Mouse (Mus musculus) CD4-positive, CD25-positive, alpha-beta regulatory T cell, adult 2 months (primary cell): Measurements from ENCODE around the gene Tspan11.

Experiments
- DNase-seq: peaks from one replicate; pipeline ENCODE4 v3.0.0-alpha.2; 2012; ENCODE audit warnings: low read depth, low spot score

The Tspan11 gene

DNA sequence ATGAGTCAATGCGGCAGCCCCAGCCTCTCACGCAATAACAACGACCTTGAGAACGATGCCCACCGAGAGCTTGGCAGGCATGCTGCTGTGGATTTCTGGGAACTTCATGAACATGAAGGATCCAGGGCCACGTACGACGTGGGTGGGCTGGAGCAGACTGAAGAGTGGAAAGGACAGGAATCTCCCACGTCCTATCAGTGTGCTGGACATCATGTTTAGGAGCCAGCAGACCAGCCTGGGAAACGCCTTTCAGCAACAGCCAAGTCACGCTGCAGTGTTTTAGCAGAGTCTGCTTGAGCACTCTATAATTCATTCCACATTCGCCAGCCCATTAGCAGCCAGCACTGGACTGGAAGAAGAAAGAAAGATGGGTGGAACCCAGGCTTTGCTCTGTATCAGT lies 10.4 kb upstream of the Tspan11 start:
- DNase-seq, result no peak

DNA sequence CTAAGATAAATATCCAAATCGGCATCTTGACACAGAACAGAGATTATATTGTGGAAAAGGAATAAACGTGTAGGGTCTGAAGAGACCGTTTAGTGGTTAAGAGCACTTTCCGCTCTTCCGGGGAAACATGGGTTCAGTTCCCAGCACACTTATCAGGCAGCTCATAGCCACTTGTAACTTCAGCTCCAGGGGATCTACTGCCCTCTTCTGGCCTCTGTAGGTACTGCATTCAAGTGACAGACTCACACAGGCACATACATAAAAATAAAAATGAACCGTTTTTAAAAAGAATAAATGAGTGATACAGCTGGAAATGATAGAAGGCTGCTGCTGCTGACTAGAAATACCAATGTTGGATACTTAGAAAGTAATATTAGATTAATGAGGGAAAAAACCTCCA lies 7.9 kb upstream of the Tspan11 start:
- DNase-seq, result peak; percentile 31

DNA sequence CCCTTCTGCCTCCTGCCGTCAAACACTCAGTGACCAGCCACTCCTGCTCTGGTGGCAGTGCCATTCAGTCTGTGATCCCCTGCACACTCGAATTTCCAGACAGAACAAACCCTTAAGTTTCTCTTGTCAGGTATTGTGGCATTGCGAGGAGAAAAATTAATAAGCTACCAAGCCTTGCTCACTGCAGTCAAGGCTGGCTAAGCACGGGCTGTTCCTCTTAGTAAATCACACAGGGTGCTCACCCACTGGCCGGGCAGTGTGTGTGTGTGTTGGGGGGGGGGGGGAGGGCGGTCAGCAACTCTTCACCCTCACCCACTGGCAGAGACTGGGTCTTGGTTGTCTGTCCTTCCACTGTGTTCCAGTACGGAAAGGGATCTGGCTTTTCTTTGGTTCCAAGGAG lies 473 bp upstream of the Tspan11 start:
- DNase-seq, result no peak

DNA sequence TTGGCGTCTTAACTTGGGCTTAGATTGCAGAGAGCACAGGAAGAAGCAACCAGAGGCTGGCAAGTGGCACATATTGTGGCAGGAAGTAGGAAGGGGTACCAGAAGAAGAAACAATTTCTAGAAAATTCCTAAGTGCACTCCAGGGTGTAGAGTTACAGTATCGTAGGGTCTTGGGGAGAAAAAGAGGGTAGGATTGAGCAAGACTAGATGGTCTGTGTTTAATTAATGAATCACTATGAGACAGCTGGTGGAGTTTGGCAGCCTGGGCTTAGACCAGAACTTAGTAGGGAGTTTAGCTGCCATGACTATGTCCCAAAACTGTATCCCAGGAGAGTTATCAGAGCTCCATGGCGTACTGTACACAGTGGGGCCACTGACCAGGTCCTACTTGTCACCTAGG lies 1.2 kb downstream of the Tspan11 start:
- DNase-seq, result no peak

DNA sequence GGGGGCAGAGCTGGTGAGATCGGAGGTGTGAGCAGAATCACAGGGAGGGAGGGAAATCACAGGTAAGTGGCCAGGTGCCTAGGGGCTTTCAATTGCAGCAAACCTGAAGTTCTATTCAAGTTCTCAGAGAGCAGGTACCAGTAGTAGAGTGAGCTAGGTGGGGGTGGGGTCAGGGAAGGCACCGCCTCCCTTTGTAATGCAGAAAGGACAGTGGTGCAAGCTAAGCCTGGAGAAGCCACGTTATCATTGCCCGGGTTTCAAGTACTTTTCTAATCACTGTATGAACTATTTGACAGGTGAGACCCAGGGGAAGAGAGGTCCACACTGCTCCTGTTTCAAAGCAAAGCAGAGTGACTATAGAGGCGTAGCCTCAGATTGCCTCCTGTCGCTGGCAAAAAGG lies 6.2 kb downstream of the Tspan11 start:
- no peak for DNase-seq

DNA sequence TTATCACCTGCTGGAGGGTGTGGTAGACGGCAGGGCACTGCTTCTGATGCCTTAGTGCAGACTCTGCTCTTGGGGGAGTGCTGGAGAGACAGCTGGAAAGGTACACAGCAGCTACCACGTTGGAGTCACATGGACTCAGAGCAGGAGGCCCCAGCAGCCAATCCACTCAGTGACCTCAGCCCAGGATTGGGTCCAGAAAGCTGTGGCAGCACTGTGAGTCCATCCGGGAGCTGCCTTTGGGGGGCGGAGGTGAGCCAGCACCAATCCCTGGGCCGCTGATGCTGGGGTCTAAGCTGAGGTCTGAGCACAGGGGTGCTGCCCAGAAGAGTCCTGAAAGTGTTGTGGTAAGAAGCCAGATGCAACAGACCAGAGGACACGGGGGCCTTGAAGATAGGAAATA lies 7.6 kb downstream of the Tspan11 start:
- no peak for DNase-seq

DNA sequence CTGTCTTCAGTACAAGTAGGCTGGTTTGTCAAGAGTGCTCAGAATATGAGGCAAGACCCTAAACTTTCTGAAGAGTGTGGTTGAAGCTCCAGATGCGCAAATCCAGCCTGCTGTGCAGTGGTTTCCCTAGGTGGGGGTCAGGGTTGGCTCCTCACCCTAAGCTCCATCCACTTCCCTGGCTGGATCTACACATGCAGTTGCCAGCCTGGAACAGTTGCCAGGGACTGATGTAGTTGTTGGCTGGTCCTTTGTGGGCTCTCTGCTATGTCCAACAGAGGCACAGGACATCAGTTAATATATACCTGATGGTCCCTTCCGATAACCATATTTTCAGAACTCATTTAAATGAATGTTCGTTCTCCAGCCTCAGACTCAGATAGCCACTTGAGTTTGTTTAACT lies 9.0 kb downstream of the Tspan11 start:
- no peak for DNase-seq

DNA sequence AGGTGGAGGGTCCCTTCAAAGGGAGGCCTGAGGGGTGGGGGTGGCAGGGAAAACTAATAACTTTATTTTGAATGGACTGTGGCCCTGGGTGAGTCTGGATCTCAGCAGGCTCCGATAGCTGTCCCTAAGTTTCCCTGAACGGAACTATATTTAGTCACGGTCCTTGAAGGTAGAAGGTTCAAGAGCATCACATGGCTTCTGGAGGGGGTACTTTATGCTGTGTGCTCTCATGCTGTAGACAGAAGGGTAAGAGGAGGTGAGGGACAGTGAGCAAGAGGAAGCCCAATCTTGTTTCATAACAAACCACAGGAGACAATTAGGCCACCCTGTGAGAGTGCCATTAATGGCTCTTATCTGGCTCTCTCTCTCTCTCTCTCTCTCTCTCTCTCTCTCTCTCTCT lies 10.0 kb downstream of the Tspan11 start:
- no peak for DNase-seq

DNA sequence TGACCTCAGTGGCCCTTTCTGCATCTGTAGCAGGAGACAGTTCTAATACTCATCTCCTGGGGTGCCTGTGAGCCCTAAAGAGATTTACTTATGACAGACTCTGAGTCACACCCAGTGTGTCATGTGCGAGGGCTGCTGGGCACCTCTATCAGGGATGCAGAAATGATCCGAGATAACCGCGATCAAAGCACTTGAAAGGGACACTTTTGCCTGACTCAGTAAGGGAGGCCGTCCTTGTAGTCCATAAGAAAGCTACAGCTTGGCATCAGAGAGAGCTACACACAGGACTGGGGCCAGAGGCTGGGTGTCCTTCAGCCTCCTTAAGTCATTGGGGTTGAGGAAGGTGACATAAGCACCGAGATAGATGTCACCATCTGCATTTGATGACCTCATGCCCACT lies 12.7 kb downstream of the Tspan11 start:
- no peak for DNase-seq

DNA sequence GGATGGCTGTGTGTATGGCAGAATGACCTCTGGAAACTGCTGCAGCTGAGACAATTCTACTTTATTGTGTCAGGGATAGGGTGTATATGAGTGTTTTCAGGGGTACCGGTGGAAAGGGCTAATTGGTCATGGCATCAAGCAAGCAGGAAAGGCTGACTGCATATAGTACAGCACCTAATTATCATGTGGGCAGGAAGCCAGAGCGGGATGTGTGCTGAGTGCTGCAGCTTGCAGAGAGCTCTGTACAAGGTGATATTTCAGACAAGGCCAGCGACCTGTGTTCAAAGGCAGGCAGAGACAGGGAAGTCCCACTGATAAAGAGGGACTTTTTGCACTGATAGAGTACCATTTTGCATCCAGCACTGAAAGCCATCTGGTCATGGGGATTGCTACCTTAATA lies 13.9 kb downstream of the Tspan11 start:
- no peak for DNase-seq

DNA sequence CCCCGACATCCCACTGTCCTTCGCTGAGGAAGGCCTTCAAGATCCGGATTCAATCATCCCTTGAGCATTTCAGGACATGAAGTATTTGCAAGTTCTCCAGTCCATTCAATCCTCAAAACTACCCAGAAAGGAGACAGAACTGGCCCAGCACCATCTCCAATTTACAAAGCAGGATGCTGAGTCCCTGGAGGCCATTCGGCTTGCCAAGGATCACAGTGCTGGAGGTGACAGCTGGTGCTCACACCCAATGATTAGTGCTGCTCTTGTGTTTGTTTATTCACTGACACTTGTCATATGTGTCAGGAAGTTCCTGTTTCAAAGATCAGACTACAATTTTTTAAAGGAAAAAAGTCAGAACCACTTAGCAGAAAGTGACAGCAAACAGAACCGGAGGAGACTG lies 14.3 kb downstream of the Tspan11 start:
- DNase-seq, result no peak

DNA sequence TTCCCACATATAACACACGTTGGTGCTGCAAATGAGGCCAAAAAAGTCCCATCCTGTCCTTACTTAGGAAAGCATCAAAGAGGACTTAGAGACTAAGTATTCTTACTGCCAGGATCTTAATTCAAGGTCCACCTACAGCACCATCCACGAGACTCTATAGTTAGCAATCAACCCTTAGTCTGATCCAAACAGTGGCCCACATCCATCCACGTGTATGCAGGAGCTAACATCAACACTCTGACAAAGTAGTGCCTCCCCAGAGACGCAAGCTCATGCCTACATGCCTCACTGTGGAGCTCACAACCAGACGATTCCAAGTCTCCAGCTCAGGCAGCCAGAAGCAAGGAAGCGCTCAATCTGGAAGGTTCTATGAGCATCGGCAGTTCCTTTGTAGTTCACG lies 15.2 kb downstream of the Tspan11 start:
- no peak for DNase-seq

DNA sequence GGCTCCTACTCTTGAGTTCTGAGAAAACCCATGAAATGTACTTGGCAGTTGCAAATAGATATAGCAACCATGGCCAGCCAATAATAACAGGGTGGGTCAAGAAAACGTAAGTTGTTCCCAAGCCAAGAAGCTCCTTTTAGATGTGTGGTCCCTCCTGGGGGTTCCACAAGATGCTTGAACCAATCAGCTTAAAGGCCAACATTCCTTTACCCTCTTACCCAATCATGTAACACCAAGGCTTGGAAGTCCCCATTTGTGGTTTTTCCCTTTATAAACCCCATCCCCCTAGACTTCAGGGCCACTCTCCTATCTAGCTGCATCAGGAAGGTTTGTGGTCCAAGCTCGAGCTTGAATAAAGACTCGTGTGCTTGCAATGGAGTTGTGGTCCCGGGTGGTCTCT lies 23.2 kb downstream of the Tspan11 start:
- no peak for DNase-seq

DNA sequence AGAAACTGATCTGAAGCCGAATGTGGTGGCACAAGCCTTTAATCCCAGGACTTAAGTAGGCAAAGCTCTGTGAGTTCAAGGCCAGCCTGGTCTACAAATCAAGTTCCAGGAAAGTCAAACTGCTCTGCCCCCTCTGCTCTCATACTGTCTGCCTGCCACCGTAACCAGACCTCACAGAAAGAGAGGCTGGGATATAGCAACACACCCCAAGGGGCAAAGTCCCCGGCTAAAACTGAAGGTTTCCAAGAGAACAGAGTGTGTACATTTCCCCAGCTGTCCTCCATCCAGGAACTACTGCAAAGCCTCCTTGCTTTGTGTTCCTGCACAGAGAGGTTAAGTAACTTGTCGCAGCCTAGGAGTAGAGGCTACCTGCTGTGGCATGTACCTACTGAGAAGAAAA lies 24.3 kb downstream of the Tspan11 start:
- DNase-seq, result no peak

DNA sequence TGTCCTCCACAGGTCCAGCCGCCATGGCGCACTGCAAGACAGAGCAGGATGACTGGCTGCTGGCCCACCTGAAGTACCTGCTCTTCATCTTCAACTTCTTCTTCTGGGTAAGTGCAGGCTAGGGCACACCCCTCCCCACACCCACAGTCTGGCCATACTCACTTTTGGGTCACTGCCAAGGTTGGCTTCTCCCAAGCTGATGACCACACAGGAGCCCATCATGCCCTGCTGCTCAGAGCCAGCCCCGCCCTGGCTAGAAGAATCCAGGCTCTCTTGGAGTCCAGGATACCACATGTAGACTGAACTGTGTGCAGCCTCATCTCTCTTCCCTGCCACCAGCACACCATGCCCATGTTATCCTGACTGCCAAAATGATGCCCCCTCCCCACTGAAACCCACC lies 25.5 kb downstream of the Tspan11 start:
- DNase-seq, result no peak

DNA sequence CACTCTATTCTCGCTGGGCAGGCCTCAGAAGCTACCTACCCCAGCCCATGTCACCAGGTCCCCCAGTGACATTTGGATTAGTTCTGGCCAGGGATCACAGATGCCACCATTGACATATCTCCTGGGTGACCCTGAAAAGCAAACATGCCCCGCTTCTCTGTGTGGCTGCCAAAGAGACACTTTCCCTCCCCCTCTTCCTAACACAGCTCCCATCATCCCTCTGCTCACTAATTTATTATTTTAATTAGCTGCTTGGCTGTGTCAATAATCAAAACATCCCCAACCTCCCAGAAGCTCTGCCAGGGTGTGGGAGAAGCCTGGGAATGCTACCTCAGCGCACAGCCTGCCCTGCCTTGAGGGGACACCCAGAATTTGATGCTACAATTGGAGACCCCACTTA lies 29.6 kb downstream of the Tspan11 start:
- no peak for DNase-seq

DNA sequence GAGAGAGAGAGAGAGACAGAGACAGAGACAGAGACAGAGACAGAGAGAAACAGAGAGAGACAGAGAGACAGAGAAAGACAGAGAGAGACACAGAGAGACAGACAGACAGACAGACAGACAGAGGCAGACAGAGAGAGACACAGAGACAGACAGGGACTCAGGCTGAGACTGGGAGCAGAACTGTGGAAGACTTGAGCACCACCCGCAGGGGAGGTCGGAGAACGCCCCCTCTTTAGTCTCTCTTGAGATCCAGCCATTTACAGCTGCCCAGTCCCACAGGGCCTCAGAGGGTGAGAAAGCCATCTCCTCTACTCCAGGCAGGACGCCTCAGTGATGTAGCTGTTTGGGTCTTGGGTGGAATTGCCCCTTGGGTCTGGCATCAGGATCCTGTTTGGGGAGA lies 30.3 kb downstream of the Tspan11 start:
- no peak for DNase-seq

DNA sequence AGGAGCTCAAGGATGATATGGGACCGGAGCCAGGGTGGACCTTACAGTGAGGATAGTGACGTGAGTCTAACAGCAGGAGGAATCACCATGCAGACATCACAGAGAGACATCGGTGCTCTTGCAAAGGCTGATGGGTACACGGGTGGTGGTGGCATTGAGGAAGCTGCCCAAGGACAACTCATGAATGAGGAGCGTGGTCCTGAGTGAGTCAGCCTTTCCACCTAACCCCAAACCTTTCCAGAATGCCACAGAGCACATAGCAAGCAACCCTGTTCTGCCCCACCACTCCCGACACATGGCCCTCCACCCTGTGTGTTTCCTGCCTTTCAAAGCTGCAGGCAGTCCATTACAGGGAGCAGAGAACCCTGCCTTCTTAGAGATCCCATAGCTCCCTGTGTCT lies 32.1 kb downstream of the Tspan11 start:
- no peak for DNase-seq

DNA sequence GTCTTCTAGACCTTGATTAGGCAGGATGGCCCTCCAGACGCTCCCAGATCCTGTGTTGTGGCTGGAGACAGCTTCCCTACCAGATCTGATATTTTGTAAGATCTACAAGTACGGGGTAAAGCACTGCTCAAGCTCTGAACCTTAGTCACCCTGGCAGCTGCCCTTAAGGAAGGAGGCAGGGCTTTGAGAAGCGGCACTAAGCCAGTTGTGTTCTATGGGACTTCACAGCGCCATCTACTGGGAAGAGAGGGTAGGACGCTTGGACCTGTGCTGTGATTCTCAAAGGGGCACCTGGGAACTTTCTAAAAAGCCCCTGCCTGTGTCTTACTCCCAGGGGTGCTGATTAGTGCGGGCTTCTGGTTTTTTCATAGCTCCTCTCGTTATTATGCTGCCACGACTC lies 33.3 kb downstream of the Tspan11 start:
- peak; percentile 59 for DNase-seq

DNA sequence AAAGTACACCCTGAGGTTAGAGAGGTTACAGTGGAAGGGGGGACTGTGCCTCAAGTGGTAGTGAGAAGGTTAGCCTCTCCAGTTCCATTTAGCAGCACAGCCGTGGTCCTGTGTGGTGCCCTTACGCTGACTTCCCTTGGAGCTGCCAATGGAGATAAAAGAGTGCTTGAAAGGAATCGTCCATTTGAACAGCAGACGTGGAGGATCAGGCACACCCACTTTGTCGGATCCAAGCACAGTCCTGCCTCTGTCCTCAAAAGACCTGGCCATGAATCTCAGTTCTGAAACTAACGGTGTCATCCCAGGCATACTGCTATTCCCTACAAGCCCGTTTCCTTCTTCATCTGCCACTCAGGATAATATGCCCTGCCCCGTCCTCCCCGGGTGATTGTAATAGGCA lies 34.6 kb downstream of the Tspan11 start:
- no peak for DNase-seq

DNA sequence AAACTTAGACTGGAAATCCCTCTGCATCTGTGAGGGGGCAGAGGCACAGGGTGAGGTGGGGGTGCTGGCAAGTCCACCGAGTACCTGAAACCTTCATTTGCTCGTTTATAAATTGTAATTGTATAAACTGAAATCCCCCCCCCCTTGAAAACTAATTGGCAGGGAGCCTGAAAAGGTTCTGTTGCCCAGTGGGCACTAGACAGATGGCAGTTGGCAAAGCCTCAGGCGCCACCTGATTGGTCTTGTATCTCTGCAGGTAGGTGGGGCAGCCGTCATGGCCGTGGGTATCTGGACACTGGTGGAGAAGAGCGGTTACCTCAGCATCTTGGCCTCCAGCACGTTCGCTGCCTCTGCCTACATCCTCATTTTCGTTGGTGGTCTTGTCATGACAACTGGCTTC lies 35.9 kb downstream of the Tspan11 start:
- DNase-seq, result no peak

DNA sequence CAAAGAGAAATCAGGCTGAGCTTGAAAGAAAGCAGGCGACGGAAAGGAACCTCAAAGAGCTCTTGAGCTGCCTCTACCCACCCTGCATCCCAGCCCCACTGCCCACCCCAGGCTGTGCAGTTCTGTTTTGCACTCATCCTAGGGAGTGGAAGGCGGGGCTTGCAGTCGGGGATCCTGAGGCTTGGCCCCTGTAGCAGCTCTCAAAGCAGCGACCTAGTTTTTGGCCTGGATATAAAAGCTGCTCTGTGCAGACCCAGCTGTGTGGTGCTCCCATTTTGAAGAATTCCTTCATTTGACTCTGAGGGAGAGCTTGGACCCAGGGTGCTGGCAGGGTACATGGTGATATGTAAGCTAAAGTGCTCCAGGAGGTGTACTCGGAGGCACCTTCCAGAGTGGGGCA lies 37.4 kb downstream of the Tspan11 start:
- no peak for DNase-seq

DNA sequence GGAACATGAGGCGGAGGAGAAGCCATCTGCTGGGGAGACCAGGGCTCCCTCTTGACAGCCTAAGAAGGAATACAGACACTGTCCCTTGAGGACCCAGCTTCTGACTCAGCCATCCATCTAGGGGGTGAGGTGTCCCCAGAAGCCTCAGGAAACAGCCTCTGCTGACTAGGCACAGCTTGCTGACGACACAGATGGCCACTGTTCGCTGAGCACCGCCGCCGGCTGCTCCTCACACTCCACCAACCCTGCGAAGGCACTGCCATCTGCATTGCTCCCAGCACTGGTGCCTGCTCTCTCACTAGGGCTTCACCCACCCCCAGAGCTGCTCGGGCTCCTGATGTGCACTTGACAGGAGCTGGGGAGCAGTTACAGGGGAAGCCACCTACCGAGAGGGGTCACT lies 38.5 kb downstream of the Tspan11 start:
- no peak for DNase-seq

DNA sequence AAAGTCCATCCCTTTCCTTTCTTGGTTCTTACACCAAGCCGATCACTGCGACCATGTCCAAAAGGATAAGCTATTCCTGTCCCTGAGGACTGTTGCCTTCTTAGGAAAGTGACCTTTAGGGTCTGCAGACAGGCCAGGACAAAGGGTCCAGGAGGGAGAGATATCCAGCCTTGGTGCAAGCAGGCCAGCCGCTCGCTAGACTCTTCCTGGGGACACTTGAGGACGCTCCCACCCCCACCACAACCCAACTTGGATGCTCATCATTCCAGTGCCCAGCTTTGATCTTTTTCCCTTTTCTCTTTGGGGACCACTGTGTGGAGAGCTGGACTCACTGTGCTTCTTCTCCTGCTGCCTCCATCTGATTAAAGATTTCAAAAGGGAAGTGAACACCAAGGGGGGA lies 41.3 kb downstream of the Tspan11 start:
- DNase-seq, result no peak

DNA sequence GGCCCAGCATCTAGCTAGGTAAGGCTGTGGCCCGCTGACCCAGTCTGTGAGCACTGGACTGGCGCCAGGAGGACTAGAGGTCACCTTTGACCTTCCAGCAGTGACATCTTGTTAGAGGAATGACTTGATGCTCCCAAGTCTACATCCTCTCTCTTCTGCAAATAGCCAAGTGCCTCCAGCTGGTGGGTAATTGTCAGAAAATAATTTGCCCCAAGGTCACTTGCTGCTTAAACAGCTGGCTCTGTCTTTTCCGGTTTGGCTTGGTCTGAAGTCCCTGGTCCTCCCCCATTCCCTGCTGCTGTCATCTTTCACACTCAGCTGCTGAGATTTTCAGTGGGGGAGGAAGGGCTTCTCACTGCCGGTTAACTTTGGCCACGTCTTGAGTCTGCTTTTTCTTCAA lies 45.3 kb downstream of the Tspan11 start:
- DNase-seq, result no peak
